Mouse (Mus musculus) lung, postnatal 25 days (tissue): Measurements from ENCODE around the gene Atp8a2.
"Not testable (repeated sequence)": the region's sequence is repeated elsewhere in the genome, so short reads cannot be mapped to it uniquely, and the experiment has no call there.

ENCODE experiments used
- DNase-seq: peaks from one replicate; pipeline ENCODE4 v3.0.0; 2022; ENCODE audit warnings: low spot score

Atp8a2 gene

DNA sequence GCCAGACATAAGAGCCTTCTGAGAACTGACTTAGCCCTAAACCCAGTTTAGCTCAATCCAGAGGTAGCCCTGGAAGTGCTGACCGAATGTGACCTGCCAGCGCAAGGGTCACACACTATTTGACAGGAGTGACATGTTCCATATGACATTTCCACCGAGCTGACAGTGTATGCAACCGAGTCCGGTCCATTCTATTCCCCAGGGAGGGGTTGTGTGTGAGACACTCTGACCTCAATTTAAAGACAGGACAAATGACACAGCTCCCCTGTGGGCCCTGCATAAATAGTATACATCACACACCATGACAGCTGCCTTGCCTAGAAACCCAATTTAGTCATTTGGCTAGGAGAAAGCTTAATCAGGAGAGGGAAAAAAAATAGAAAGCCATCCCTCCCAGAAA lies 555.1 kb downstream of the Atp8a2 start:
- DNase-seq = no peak

- no peak for DNase-seq
Measured at GRCm38 (mm10) chr14:59638906-59639703, 557.9 kb downstream of the Atp8a2 start.

DNA sequence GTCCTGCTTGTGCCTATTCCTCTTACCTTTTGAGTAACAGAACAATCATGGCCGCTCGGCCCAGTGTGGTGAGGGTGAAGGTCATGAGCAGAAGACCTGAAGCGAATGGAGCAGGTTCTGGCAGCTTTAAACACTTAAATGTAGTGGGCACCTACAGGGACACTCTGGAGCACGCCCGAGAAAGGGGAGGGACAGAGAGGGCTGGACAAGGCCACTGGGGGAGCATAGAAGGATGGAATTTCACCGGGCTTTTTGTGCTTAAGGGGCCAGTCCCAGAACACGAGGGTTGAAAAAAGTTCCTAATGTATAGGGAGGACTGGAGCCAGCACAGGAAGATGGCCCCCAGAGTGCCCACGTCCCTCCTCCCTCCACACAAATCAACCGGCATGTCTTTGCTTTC lies 563.0 kb downstream of the Atp8a2 start:
- no peak for DNase-seq

- no peak for DNase-seq
Measured at GRCm38 (mm10) chr14:59633295-59633898, 563.6 kb downstream of the Atp8a2 start.

DNA sequence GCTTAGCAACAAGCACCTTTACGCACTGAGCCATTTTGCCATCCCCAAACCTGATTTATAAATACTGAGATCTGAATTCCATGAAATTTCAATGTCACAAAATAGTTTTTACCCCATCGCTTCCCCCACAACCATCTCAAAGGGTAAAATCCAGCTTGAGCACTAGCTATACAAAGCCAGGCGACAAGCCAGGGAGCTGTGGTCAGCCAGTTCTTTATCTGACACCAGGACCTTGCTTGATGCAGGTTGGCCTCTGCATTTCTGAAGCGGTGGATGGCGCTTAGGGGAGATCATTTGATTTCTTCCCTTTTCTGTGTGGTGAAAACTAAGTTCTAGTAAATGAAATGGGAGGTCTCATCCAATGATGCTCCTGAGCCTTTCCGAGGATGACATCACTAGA lies 564.9 kb downstream of the Atp8a2 start:
- DNase-seq = no peak

- no peak for DNase-seq
Measured at GRCm38 (mm10) chr14:59630096-59630495, 566.9 kb downstream of the Atp8a2 start.

DNA sequence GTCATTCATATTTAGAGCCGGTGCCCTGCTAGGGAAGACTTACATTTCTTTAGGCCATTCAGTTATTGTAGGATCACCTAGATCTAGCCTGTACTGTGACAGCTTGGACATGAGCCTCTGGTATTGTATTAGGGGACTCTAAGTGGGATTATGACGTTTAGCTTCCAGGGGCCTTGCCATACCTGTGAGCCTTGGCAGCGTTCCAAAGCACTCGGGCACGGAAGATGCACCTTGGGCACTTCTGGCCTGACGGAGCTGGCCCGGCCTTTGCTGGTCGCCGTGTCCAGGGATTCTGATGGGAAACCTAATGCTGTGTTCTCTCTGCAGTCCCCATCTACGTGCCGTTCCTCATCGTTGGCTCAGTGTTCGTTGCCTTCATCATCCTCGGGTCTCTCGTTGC lies 567.7 kb downstream of the Atp8a2 start:
- DNase-seq = no peak

- DNase-seq = peak; percentile 14
Measured at GRCm38 (mm10) chr14:59627823-59628222, 569.2 kb downstream of the Atp8a2 start.

GRCm38 (mm10) chr14:59627142-59627680 lies 569.8 kb downstream of the Atp8a2 start:
- no peak for DNase-seq

GRCm38 (mm10) chr14:59626711-59627110 lies 570.3 kb downstream of the Atp8a2 start:
- DNase-seq = no peak

DNA sequence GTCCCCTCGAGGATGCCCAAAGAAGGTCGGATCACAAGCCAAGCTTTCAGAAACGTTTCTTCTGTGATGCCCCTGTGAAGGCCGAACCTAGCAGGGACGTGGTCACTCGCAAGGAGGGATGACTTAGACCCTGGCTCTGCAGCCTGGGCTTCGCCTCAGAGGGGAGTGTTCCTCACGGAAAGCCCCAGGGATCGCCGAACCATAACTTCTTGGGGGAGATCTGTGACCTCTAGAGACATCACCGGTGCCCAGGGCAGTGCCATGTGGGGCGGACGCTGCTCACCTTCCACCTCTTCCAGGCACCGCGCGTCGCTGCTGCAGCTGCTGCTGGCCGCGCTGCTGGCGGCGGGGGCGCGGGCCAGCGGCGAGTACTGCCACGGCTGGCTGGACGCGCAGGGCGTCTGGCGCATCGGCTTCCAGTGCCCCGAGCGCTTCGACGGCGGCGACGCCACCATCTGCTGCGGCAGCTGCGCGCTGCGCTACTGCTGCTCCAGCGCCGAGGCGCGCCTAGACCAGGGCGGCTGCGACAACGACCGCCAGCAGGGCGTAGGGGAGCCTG lies 571.1 kb downstream of the Atp8a2 start:
- no peak for DNase-seq

DNA sequence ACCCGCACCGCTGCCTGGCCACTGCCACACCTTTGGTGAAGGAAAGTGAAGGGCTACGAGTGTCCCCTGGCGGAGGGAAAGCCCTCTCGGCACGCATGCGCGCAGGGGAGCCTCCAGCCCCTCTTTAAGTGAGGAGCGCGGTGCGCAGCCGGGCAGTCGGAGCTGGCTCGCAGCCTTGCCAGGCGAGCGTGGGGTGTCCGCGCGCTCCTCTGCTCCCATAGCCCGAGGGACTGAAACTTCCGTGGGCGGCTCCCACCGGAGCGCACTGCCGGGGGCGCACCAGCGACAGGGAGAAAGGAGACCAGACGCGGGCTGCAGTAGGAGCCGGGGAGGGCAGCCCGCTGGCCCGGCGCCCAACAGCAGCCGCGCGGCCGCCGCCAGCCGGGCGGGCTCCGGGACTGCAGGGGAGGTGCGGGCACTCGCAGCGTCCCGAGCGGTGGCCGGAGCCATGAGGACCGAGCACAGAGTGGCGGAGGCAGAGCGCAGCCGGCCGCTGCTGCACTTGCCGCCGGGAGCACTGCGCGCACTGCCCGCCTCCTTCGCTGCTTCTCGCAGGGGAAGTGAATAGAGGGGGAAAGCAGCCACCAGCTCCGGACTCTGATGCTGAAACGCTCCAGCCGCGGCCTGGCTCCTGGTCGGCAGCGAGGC lies 571.7 kb downstream of the Atp8a2 start, which contains the start of gene Shisa2:
Shisa2 (plus strand) TSS at position 151 of the 648 bp plus-strand sequence.
- DNase-seq = peak; percentile 62

- DNase-seq = no peak
Measured at GRCm38 (mm10) chr14:59624326-59624885, 572.6 kb downstream of the Atp8a2 start.

- no peak for DNase-seq
Measured at GRCm38 (mm10) chr14:59616802-59617201, 580.2 kb downstream of the Atp8a2 start.

- not testable (repeated sequence) for DNase-seq
Measured at GRCm38 (mm10) chr14:59614149-59614548, 582.8 kb downstream of the Atp8a2 start.

GRCm38 (mm10) chr14:59612920-59613625 lies 583.9 kb downstream of the Atp8a2 start:
- DNase-seq = peak; percentile 43

- DNase-seq = no peak
Measured at GRCm38 (mm10) chr14:59607021-59607420, 590.0 kb downstream of the Atp8a2 start.

DNA sequence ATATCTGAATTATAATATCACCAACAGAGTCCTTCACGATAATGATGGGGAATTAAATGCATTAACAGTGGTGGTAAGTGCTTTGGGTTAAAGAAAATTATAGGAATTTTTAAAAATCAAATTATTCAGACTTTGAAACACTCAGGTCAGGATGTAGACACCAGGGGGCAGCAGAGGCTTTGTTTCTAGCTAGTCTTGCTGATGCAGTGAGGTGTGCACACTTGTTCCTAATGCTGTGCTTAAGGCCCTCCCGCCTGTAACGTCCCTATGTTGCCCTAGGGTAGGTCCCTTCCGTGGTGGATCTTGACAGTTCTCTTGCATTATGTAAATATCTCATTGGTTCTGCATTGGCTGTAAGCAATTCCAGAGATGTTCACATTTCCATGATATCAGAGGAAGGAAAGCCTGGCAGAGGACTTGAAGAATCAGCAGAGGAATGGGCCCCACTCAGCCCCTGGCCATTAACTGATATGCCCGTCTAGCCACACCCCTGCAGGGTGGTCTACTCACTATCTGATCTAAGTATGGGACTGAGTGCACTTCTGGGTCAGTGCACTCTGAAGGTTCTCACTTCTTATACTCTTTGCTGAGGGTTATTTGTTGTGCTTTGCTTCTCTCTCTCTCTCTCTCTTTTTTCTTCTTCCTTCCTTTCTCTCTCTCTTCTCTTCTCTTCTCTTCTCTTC lies 591.2 kb downstream of the Atp8a2 start:
- DNase-seq = peak; percentile 55

DNA sequence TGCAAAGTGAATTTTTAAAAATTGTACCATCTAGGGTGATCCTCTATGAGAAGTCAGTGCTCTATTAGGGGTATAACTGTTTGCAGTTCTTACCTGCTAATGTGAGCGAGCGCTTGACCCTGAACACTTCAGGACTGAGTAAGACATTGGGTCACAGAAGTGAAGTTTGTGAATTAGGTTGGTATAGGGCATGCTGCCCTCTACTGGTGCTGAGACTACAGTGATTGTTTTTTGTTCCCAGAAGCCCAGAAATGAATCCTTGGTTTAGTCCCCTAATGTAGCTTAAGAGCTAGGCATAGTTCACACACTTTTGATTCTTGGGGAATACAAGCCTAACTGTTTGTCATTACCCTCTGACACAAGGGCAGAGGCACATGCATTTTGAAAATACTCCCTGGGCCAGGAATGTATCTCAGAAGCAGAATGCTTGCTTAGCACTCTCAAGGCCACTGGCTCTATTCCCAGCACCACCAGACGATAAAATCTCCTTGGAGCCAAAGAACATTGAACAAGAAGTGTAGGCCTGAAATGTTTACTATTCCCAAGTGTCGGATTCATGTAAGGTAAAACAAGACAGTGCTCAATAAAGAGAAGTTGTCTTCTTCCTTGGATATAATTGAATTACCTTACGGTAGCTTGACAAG lies 592.9 kb downstream of the Atp8a2 start:
- peak; percentile 52 for DNase-seq

DNA sequence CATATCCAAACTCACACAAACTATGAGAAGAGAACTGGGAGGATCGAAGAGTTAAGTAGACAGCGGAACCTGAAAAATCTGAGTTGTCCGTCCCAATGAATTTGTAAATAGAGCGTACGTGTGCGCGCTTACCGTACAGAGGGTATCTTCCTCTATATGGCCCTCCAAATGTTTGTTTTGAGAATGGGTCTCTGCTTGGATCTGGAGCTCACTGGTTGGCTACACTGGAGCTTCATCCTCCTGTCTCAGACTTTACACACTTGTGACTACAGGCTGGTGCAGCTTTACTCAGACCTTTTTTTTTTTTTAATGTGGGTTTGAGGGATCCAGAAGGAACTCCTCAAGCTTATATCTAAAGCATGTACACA lies 598.7 kb downstream of the Atp8a2 start:
- no peak for DNase-seq
